Mouse (Mus musculus): ENCODE measurements around the gene Coro7.

DNA sequence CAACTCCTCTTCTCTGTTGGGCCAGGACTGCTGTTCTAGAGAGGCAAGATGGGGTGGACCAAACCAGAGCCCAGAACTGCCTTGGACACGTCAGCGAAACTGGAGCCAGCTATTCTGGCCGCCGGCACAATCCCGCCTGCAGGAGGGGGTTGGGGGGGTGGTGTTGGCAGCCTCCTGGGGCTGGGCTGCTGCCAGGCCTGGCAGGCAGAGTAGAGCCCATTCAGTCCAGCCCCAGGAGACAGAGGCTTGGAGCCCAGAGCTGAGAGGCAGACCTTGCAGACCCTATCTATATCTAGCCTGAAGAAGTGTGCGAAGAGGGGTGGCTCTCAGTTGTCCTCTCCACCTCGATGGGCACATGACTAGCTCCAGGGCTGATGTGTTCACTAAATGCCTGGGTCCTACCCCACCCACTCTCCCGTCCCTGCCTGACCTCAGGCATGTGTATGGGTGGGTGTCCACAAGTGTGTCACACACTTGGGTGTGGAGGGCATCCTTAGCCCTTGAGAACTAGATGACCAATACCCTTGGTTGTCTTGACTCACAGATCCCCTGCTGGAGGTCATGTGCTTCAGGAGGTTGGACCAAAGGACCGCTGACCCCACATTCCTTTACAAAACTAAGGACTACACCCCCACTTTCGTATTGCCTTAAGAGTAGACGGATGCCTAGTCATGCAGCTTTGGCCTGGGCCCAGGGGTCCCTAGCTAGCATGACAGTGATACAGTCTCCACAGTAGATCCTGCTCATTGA is 35.7 kb downstream of the Coro7 start:
- TF ChIP-seq CTCF (IDR thresholded peaks at IDR 0.05; ENCODE audit: control insufficient read depth, insufficient read depth, insufficient read length) (no peak), USF1 (IDR thresholded peaks at IDR 0.05; ENCODE audit: low read depth) (peak; percentile 82), MYOG (IDR thresholded peaks at IDR 0.05; ENCODE audit: control insufficient read depth, extremely low read depth, insufficient read length) (no peak), FOSL1 (IDR thresholded peaks at IDR 0.05; ENCODE audit: insufficient read depth, low read length, poor library complexity, severe bottlenecking) (no peak), CEBPB (IDR thresholded peaks at IDR 0.05; ENCODE audit: low read depth) (no peak), MAX (IDR thresholded peaks at IDR 0.05) (peak; percentile 86), MYOD1 (IDR thresholded peaks at IDR 0.05; ENCODE audit: control insufficient read depth, insufficient read length, low read depth) (no peak)
